Mouse (Mus musculus) liver, postnatal 0 days (tissue): ENCODE measurements at regions not wholly inside any gene's neighbourhood (a gene's known extent, or its start where the extent isn't known, plus 50 kb on each side); places are given as distances from the start of the nearest gene placed in this dataset.

Experiments used
- CTCF ChIP-seq: sonication (generic); IDR thresholded peaks from 2 replicates; pipeline ENCODE4 v1.5.1; 2016; ENCODE audit warnings: antibody characterized with exemption, low read depth
- EP300 ChIP-seq: IDR thresholded peaks from 2 replicates; pipeline ENCODE4 v1.6.1; 2016; ENCODE audit warnings: antibody characterized with exemption, low read depth, mild to moderate bottlenecking

- TF ChIP-seq CTCF = no peak
- no peak for TF ChIP-seq EP300
These were observed 68.4 kb downstream of the Zfp706 start for GRCm38 (mm10) chr15:36939153-36939552.
